Mouse (Mus musculus) ES-Bruce4 (cell line): Measurements from ENCODE around the gene Msto1.

Experiments used
- CTCF ChIP-seq: IDR thresholded peaks from one replicate; pipeline ENCODE4 v1.8.1; 2011; ENCODE audit warnings: low read depth, low read length
- EP300 ChIP-seq: IDR thresholded peaks from 2 replicates; pipeline ENCODE4 v1.6.1; 2011; ENCODE audit warnings: low read depth, low read length; ENCODE audit not compliant: insufficient read depth
- POLR2A ChIP-seq: IDR thresholded peaks from one replicate; pipeline ENCODE4 v1.8.1; 2011; ENCODE audit warnings: low read length; ENCODE audit not compliant: insufficient read depth

GRCm38 (mm10) chr3:88918981-88919380, 5.2 kb upstream of the Msto1 start:
- no peak for TF ChIP-seq POLR2A
- no peak for TF ChIP-seq CTCF
- TF ChIP-seq EP300, result no peak
